ENCODE assay signal across 25 mouse cellular contexts in the genomic region with DNA sequence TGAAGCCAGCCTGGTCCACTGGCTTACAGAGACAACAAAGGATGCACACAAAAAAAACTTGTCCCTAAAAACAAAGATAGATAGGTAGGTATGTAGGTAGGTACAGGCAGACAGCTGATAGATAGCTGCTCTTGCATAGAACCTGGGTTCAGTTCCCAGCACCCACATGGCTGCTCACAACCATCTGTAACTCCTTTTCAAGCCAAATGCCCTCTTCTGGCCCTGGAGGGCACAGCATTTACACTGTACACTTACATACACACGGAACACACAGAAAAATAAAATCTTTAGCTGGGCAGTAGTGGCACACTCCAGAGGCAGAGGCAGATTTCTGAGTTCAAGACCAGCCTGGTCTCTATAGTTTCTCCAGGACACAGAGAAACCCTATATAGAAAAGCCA. TPM values are rescaled to one million over a fixed set of nuclear protein-coding genes. Genes with fewer than 3 reads are reported as not detected.
"Had no signal": no experiment of that assay in that cellular context is flagged by ENCODE, and none has a peak within 500 bp of the region (broad histone marks: within the 10 kb centered on the region; RNA-seq: fewer than 3 reads in every experiment).

No protein-coding gene starts in this region.

- H3K27me3 ChIP-seq: kidney, embryonic 15.5 days; limb, embryonic 13.5 days; liver, embryonic 12.5 days; liver, embryonic 15.5 days; lung, embryonic 15.5 days; neural tube, embryonic 12.5 days; neural tube, embryonic 15.5 days had no signal

- H3K27ac ChIP-seq: kidney, embryonic 15.5 days; layer of hippocampus, adult 2 months; limb, embryonic 10.5 days; limb, embryonic 13.5 days; liver, embryonic 12.5 days; liver, embryonic 15.5 days; lung, embryonic 15.5 days; neural tube, embryonic 12.5 days; neural tube, embryonic 15.5 days; stomach, postnatal 0 days had no signal

- H3K9ac ChIP-seq: kidney, embryonic 15.5 days; limb, embryonic 13.5 days; liver, embryonic 12.5 days; liver, embryonic 15.5 days; lung, embryonic 15.5 days; neural tube, embryonic 12.5 days; neural tube, embryonic 15.5 days had no signal

- ATAC-seq: liver, embryonic 12.5 days had no signal

- H3K4me3 ChIP-seq: kidney, embryonic 15.5 days; layer of hippocampus, adult 2 months; limb, embryonic 10.5 days; limb, embryonic 13.5 days; liver, embryonic 12.5 days; liver, embryonic 15.5 days; lung, embryonic 15.5 days; neural tube, embryonic 12.5 days; neural tube, embryonic 15.5 days had no signal

- H3K4me2 ChIP-seq: kidney, embryonic 15.5 days; limb, embryonic 13.5 days; liver, embryonic 12.5 days; liver, embryonic 15.5 days; lung, embryonic 15.5 days; midbrain, embryonic 11.5 days; neural tube, embryonic 12.5 days; neural tube, embryonic 15.5 days had no signal

- H3K9me3 ChIP-seq: kidney, embryonic 15.5 days; liver, embryonic 12.5 days; liver, embryonic 15.5 days; lung, embryonic 15.5 days; neural tube, embryonic 12.5 days; neural tube, embryonic 15.5 days had no signal

- DNase-seq: kidney, postnatal 14 days; kidney, postnatal 4 days; layer of hippocampus, adult 9-11 months; liver; lung, adult 18-20 months; lung, postnatal 10 days; lung, postnatal 4 days; midbrain, embryonic 14.5 days; right cerebral cortex, adult 18-20 months; right cerebral cortex, postnatal 14 days; right cerebral cortex, postnatal 4 days; thymus, adult 2 months; thymus, postnatal 14 days; thymus, postnatal 4 days had no signal

RNA-seq across cellular contexts. Expression of gene Npb, which starts 24.3 kb away (rescaled TPM):
- polyA plus RNA-seq: limb, embryonic 10.5 days had no signal
